Mouse (Mus musculus) left cerebral cortex, adult 2 months (tissue): ENCODE measurements at regions not wholly inside any gene's neighbourhood (a gene's known extent, or its start where the extent isn't known, plus 50 kb on each side); places are given as distances from the start of the nearest gene placed in this dataset.

Experiments used
- DNase-seq, 2 experiments: peaks; one replicate each; pipeline ENCODE4 v3.0.0; 2021 to 2022; ENCODE audit warnings: low spot score in 2 of 2, mixed read lengths in 1 of 2; ENCODE audit errors: extremely low spot score in 1 of 2
- H3K27ac ChIP-seq: fragments of 200-600 bp; 2 replicates; pipeline ENCODE4 v1.8.1; 2022
- H3K4me3 ChIP-seq: fragments of 200-600 bp; 2 replicates; pipeline ENCODE4 v1.8.1; 2022
- CTCF ChIP-seq: fragments of 200-600 bp; IDR thresholded peaks from 2 replicates; pipeline ENCODE4 v1.8.1; 2022; ENCODE audit warnings: antibody characterized with exemption, mild to moderate bottlenecking, moderate library complexity
- intact Hi-C: fragments of 180-260 bp; cut with DNase I; formaldehyde crosslinking; loops from one replicate; pipeline ENCODE4 v1.15.1; 2025

DNA sequence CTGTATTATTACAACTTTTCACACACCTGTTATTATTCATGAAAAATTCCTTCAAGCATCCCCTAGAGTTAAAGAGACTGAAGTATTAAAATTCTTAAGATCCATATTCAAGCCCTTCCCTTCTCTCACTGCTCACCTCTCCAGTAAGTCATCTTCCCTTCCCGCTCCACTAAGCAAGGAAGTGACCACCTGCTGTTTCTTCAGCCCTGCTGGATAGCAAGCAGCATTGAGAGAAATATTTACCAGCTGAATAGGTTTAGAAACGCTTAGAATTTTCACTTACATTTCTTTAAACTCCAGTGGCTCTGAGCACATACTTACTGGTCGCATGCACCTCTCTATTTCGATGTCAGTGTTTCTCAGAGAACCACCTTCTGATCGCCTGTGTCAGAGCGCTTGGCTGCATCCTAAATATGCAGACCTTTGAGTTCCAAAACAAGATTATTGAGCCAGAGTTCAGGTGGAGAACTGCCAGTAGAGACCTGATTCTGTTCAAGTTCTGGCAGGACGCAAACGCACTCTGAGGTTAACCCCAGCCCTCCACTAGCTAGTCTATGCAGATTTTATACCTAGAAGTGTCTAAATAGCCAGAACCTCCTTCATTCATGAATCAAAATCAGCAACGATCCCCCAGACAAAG, 314.9 kb downstream of the Mllt3 start:
- TF ChIP-seq CTCF: no peak
- no peak for DNase-seq
- no peak overlapping the region for H3K4me3 ChIP-seq
- intact Hi-C loops: no loop called here
- no peak overlapping the region for H3K27ac ChIP-seq

GRCm38 (mm10) chr4:87715212-87715933, 317.8 kb downstream of the Mllt3 start:
- intact Hi-C loops: no loop called here
- H3K27ac ChIP-seq: no peak overlapping the region
- no peak for DNase-seq
- no peak for TF ChIP-seq CTCF
- H3K4me3 ChIP-seq: no peak overlapping the region

DNA sequence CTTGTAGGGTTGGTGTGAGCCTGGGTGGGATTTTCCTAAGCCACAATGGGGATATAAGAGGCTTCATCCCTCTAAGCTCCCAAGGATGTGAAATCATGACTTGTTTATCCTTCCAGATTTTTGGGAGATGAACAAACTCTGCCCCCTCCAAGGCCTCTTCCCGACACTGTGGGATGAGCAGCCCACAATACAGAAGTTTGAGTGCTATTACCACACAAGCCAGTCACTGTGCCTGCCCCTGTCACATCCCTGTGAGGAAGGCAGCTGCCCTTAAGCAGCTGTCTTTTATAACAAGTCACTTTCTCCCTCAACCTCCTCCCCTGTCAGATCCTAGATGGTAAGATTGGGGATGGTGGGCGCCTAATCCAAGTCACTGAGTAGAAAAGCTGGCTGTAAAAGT, 320.5 kb downstream of the Mllt3 start:
- intact Hi-C loops: no loop called here

DNA sequence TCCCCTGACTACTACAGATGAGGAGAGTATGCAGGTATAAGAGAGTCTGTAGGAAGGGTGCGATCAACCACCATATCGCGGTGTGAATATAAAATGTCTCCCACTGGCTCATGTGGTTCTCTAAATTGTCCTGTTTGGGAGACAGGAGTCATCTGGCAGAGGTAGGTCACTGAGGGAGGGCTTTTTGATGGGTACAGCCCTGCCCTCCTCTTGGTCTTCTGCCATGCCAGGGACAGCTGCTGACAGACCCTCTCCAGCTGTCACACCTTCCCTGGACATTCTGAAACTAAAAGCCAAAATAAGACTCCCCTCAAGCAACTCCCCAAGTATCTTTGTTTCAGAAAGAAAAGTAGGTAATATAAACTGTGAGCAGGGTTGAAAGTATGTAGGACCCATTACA, 320.9 kb downstream of the Mllt3 start:
- no peak overlapping the region for H3K27ac ChIP-seq
- DNase-seq: no peak
- no peak for TF ChIP-seq CTCF
- intact Hi-C loops: no loop called here
- no peak overlapping the region for H3K4me3 ChIP-seq

More for the DNA sequence above, 320.5 kb downstream of the Mllt3 start:
- TF ChIP-seq CTCF: no peak
- Histone ChIP-seq H3K27ac (no peak overlapping the region), H3K4me3 (no peak overlapping the region)
- DNase-seq: no peak

GRCm38 (mm10) chr4:87711185-87711827, 321.9 kb downstream of the Mllt3 start:
- TF ChIP-seq CTCF: no peak
- Histone ChIP-seq H3K27ac (no peak overlapping the region), H3K4me3 (no peak overlapping the region)
- intact Hi-C loops: no loop called here
- no peak for DNase-seq

DNA sequence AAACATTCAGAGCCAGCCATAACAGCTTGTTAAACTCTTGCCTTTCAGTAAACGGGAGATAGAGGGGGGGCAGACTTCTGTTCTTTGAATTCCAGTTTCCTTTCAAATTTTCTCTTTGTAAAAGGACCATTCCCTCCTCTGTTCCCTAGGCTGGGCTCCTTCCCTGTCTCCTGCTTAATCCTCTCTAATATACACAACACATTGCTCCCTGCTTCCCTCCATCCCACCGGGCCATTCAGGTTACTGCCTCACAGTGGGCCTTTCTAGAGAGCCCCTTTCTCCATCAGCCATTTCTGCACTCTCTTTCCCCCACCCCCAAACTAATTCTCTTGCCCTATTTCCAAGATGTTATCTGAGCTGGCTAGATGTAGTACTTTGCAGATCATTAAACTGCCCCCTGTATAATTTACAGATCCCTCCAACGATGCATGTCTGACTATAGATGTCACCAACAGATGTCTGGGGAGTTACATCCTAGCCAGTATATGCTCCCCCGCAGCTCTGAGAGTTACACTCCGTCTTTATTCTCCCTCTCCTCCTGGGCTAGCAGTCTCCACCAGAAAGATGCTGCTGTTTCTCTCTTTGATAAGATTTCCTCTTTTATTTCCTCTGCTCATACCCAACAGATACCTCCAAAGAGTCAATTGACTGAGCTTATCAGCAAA, 324.1 kb downstream of the Mllt3 start:
- intact Hi-C loops: no loop called here
- no peak for TF ChIP-seq CTCF
- no peak for DNase-seq
- Histone ChIP-seq H3K27ac (no peak overlapping the region), H3K4me3 (no peak overlapping the region)

- Histone ChIP-seq H3K4me3 (no peak overlapping the region), H3K27ac (no peak overlapping the region)
- DNase-seq: no peak
- intact Hi-C loops: no loop called here
- TF ChIP-seq CTCF: no peak
Measured at GRCm38 (mm10) chr4:87707386-87707785, 325.8 kb downstream of the Mllt3 start.

GRCm38 (mm10) chr4:87702834-87703233, 330.3 kb downstream of the Mllt3 start:
- intact Hi-C loops: no loop called here
- DNase-seq: no peak
- Histone ChIP-seq H3K4me3 (no peak overlapping the region), H3K27ac (no peak overlapping the region)
- TF ChIP-seq CTCF: no peak

- no peak for DNase-seq
- intact Hi-C loops: no loop called here
- TF ChIP-seq CTCF: no peak
- Histone ChIP-seq H3K4me3 (no peak overlapping the region), H3K27ac (no peak overlapping the region)
Measured at GRCm38 (mm10) chr4:87702290-87702689, 330.9 kb downstream of the Mllt3 start.

GRCm38 (mm10) chr4:87701024-87701423, 332.1 kb downstream of the Mllt3 start:
- Histone ChIP-seq H3K4me3 (no peak overlapping the region), H3K27ac (no peak overlapping the region)
- intact Hi-C loops: no loop called here
- no peak for TF ChIP-seq CTCF
- DNase-seq: no peak

- H3K27ac ChIP-seq: no peak overlapping the region
- no peak overlapping the region for H3K4me3 ChIP-seq
- intact Hi-C loops: no loop called here
- TF ChIP-seq CTCF: no peak
- DNase-seq: no peak
Measured at GRCm38 (mm10) chr4:87700508-87700907, 332.7 kb downstream of the Mllt3 start.

GRCm38 (mm10) chr4:87699586-87699985, 333.6 kb downstream of the Mllt3 start:
- TF ChIP-seq CTCF: no peak
- no peak for DNase-seq
- Histone ChIP-seq H3K4me3 (no peak overlapping the region), H3K27ac (no peak overlapping the region)
- intact Hi-C loops: no loop called here
